Mouse (Mus musculus): Measurements from ENCODE around the gene Mest.

- no peak for TF ChIP-seq CTCF (IDR thresholded peaks at IDR 0.05; ENCODE audit: low read depth)
- TF ChIP-seq EP300 (IDR thresholded peaks at IDR 0.05; ENCODE audit: low read depth), result peak; percentile 89; the same call in 1 of the 2 replicates
These were observed 29.9 kb upstream of the Mest start, which contains the start of gene Cep41 for GRCm38 (mm10) chr6:30693350-30693991.

All from heart, postnatal 0 days (tissue).